ENCODE assay signal across 11 mouse cellular contexts in genomic region chr7:132711579-132711978, GRCm38 (mm10).
DNase-seq lines count a peak whose midpoint lies in the region; ATAC-seq and TF ChIP-seq lines count a peak whose summit lies in the region.
"Had no signal": no experiment of that assay in that cellular context is flagged by ENCODE, and none has a peak within 500 bp of the region (broad histone marks: within the 10 kb centered on the region; RNA-seq: fewer than 3 reads in every experiment).

No protein-coding gene starts in this region.

- in situ Hi-C loops in ES-E14 (cut with MboI; ENCODE audit: low sequenced_read_pairs in 2 of 2, unreplicated experiment in 2 of 2) = no loop called here

- no peaks in the 10 kb centered on the region for H3K9me3 ChIP-seq in kidney, embryonic 14.5 days (ENCODE audit: control insufficient read depth, low read length)
- no peaks in the 10 kb centered on the region for H3K9me3 ChIP-seq in ES-E14 (ENCODE audit: control insufficient read depth, insufficient read depth, low read depth, low read length)
- H3K9me3 ChIP-seq in limb, embryonic 14.5 days (ENCODE audit: control insufficient read depth, low read length) = no peaks in the 10 kb centered on the region
- H3K9me3 ChIP-seq: liver, embryonic 13.5 days; neural tube, embryonic 12.5 days had no signal

- peak overlapping the region; percentile 61 for H3K27ac ChIP-seq in kidney, embryonic 14.5 days (ENCODE audit: low read depth, low read length)
- no peak overlapping the region for H3K27ac ChIP-seq in ES-E14 (ENCODE audit: insufficient read depth, low read depth, low read length, poor library complexity, severe bottlenecking)
- no peak overlapping the region for H3K27ac ChIP-seq in limb, embryonic 14.5 days (replicated peaks; ENCODE audit: low read depth, low read length)
- H3K27ac ChIP-seq: neural tube, embryonic 12.5 days had no signal

- no peak overlapping the region for H3K4me2 ChIP-seq in kidney, embryonic 14.5 days (replicated peaks; ENCODE audit: low read depth, low read length)
- no peak overlapping the region for H3K4me2 ChIP-seq in limb, embryonic 14.5 days (replicated peaks; ENCODE audit: low read depth, low read length, severe bottlenecking)
- H3K4me2 ChIP-seq: neural tube, embryonic 12.5 days had no signal

- DNase-seq in kidney, adult 18-20 months = no peak
- DNase-seq in ES-E14 (ENCODE audit: low read depth, low spot score) = no peak
- DNase-seq in limb, embryonic 14.5 days (ENCODE audit: low spot score) = no peak
- DNase-seq in adrenal gland, postnatal 10 days = no peak
- no peak for DNase-seq in ovary, postnatal 36 days (ENCODE audit: low spot score)
- DNase-seq: liver, embryonic 13.5 days; spleen, adult 18-20 months; thymus, postnatal 36 days had no signal

- H3K4me1 ChIP-seq in kidney, embryonic 14.5 days (ENCODE audit: control insufficient read depth, insufficient read depth, low read length) = peaks cover 35% of the 10 kb centered on the region
- H3K4me1 ChIP-seq in ES-E14 (ENCODE audit: control insufficient read depth in 2 of 2, insufficient read depth in 2 of 2, low read length in 2 of 2, poor library complexity in 1 of 2) = peaks cover 2% of the 10 kb centered on the region in 2 experiments; a peak in 1 of 4 replicates
- peaks cover 23% of the 10 kb centered on the region for H3K4me1 ChIP-seq in limb, embryonic 14.5 days (ENCODE audit: control insufficient read depth, insufficient read depth, low read length)

- peaks cover 9% of the 10 kb centered on the region; the same call in 1 of the 2 replicates for H3K36me3 ChIP-seq in kidney, embryonic 14.5 days (ENCODE audit: control insufficient read depth, insufficient read depth, low read length)
- H3K36me3 ChIP-seq in ES-E14 (ENCODE audit: control insufficient read depth, insufficient read depth, low read length, poor library complexity, severe bottlenecking) = no peaks in the 10 kb centered on the region
- peaks cover 17% of the 10 kb centered on the region for H3K36me3 ChIP-seq in limb, embryonic 14.5 days (ENCODE audit: control insufficient read depth, insufficient read depth, low read length)

- H3K9ac ChIP-seq in kidney, embryonic 14.5 days (ENCODE audit: low read depth, low read length) = no peak overlapping the region
- H3K9ac ChIP-seq in ES-E14 (ENCODE audit: insufficient read depth, low read depth, low read length, poor library complexity, severe bottlenecking) = no peak overlapping the region
- H3K9ac ChIP-seq in limb, embryonic 14.5 days (ENCODE audit: low read depth, low read length, severe bottlenecking) = 0 out of 2 replicates have a peak overlapping the region, but pooled peaks have one; percentile 28
- H3K9ac ChIP-seq: liver, embryonic 13.5 days; neural tube, embryonic 12.5 days had no signal

- TF ChIP-seq POLR2A in limb, embryonic 14.5 days (IDR thresholded peaks at IDR 0.05; ENCODE audit: borderline replicate concordance, extremely low read depth, insufficient read depth, insufficient read length) = no peak

- no peak overlapping the region for H3K4me3 ChIP-seq in kidney, embryonic 14.5 days (ENCODE audit: low read length)
- H3K4me3 ChIP-seq in ES-E14 (ENCODE audit: insufficient read depth in 1 of 2, low read depth in 1 of 2, low read length in 2 of 2, poor library complexity in 1 of 2, severe bottlenecking in 1 of 2) = peak overlapping the region; percentile 16 to 23; a peak in 2 of 4 replicates
- H3K4me3 ChIP-seq in limb, embryonic 14.5 days (replicated peaks; ENCODE audit: low read length) = no peak overlapping the region
- H3K4me3 ChIP-seq: liver, embryonic 13.5 days; neural tube, embryonic 12.5 days had no signal

- ATAC-seq in kidney, embryonic 14.5 days (ENCODE audit: low FRiP score, low TSS enrichment) = no peak; the same call in 1 of the 2 replicates
- ATAC-seq in erythroblast, adult 5-6 weeks (replicated peaks; ENCODE audit: low FRiP score, poor library complexity, severe bottlenecking) = 0 out of 2 replicates have a peak, but pooled peaks have one; percentile 8
- no peak for ATAC-seq in limb, embryonic 14.5 days (ENCODE audit: low FRiP score, low read depth)

- WGBS in kidney, embryonic 14.5 days = 62% methylated on average over 9 of the region's 9 CpGs
- 77% methylated on average over 7 of the region's 9 CpGs for WGBS in limb, embryonic 14.5 days

- no peaks in the 10 kb centered on the region for H3K27me3 ChIP-seq in kidney, embryonic 14.5 days (ENCODE audit: control insufficient read depth, insufficient read depth, low read length)
- no peaks in the 10 kb centered on the region for H3K27me3 ChIP-seq in limb, embryonic 14.5 days (ENCODE audit: control insufficient read depth, insufficient read depth, low read length)
- H3K27me3 ChIP-seq: liver, embryonic 13.5 days; neural tube, embryonic 12.5 days had no signal

TF ChIP-seq in ES-E14, 5 proteins besides CTCF, POLR2A, EP300 and RAD21:
- no peak for TF ChIP-seq CHD2 (IDR thresholded peaks at IDR 0.05; ENCODE audit: low read depth, low read length)
- TF ChIP-seq ZC3H11A (IDR thresholded peaks at IDR 0.05; ENCODE audit: borderline replicate concordance, low read depth, low read length) = no peak
- TF ChIP-seq HCFC1 (IDR thresholded peaks at IDR 0.05; ENCODE audit: borderline replicate concordance, insufficient read depth, low read length) = no peak
- TF ChIP-seq MAFK (IDR thresholded peaks at IDR 0.05; ENCODE audit: insufficient read depth, low read depth, low read length) = no peak

Comparison
In these comparisons a context has a peak if more than half of its experiments do, and no peak if none do; other contexts are left out.
1. H3K4me3 ChIP-seq: peak in ES-E14 (2 of 2); none in kidney, embryonic 14.5 days (single experiment) and limb, embryonic 14.5 days (single experiment).